Mouse (Mus musculus) spleen, postnatal 36 days (tissue): ENCODE data around the gene Gm20809.
"Not testable (repeated sequence)": the region's sequence is repeated elsewhere in the genome, so short reads cannot be mapped to it uniquely, and the experiment has no call there.

ENCODE experiments used
- DNase-seq, 2 experiments: peaks; one replicate each; pipeline ENCODE4 v3.0.0; 2022; ENCODE audit warnings: low spot score in 2 of 2, mixed read lengths in 1 of 2

Gene Gm20809

DNA sequence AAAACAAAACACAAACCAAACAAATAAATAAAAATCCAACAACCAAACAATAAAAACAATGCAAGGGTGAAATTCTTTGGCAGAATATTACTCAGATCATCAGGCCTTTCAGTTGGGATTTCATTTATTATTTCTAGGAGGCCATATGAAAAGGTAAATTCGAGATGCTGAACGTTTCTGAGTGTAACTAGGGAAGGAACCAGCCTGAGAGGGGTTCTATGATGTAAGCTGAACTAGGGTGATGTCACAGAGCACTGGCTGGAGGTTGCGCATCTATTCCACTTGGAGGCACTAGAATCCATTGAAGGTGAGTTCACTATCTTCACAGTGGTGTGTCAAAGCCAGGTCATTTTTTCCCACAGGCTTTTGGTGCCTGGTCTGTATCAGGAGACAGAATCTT lies at the start of gene Gm20809:
Gm20809 (plus strand) TSS at position 301 of the 400 bp plus-strand sequence.
- not testable (repeated sequence) for DNase-seq
